15 mouse cellular contexts compared by ENCODE assay signal in the genomic region with DNA sequence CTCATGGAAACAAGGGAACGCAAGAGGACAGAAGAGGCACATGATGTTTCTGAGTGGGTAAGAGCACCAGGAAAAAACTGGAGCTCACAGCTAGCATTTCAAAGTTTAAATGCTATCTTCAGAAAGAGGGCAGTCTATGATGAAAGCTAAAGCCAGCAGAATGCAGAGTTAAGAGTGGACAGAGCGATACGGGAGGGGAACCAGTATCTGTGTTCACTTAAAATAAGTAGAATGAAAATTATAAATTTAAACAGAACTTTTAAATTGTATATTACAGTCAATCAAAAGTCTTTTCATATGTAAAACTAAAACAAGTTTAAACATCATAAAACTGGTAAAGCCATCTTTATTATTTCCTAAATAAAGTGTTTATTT. TPM values are rescaled to one million over a fixed set of nuclear protein-coding genes. Genes with fewer than 3 reads are reported as not detected.
DNase-seq lines count a peak whose midpoint lies in the region; TF ChIP-seq lines count a peak whose summit lies in the region.
"Had no signal": no experiment of that assay in that cellular context is flagged by ENCODE, and none has a peak within 500 bp of the region (broad histone marks: within the 10 kb centered on the region; RNA-seq: fewer than 3 reads in every experiment).

No protein-coding gene starts in this region.

- H3K4me1 ChIP-seq in embryonic facial prominence, embryonic 10.5 days = no peaks in the 10 kb centered on the region

- H3K27me3 ChIP-seq in embryonic facial prominence, embryonic 10.5 days (replicated peaks; ENCODE audit: low read depth, poor library complexity, severe bottlenecking) = no peaks in the 10 kb centered on the region
- H3K27me3 ChIP-seq: CH12.LX, Patski had no signal

- H3K9me3 ChIP-seq in embryonic facial prominence, embryonic 10.5 days = no peaks in the 10 kb centered on the region
- H3K9me3 ChIP-seq: G1E had no signal

- H3K27ac ChIP-seq in layer of hippocampus, adult 2 months = peak overlapping the region; percentile 41
- H3K27ac ChIP-seq in embryonic facial prominence, embryonic 10.5 days (replicated peaks) = no peak overlapping the region

- no peak for TF ChIP-seq CTCF in layer of hippocampus, adult 2 months (conservative IDR thresholded peaks at IDR 0.05)

- peak; percentile 61 for DNase-seq in heart, adult 11 months
- DNase-seq in heart, adult 8-10 months (ENCODE audit: low spot score) = no peak
- DNase-seq in layer of hippocampus, adult 2 months (ENCODE audit: low spot score in 2 of 2) = no peak
- DNase-seq in layer of hippocampus, adult 9-10 months (ENCODE audit: low spot score) = no peak
- DNase-seq in 3T3-L1 (ENCODE audit: low read depth, low spot score) (peak; percentile 69), adipocyte (ENCODE audit: low spot score) (peak; percentile 78)
- no peak for DNase-seq in cerebellum, adult 8-10 months
- no peak for DNase-seq in embryonic facial prominence, embryonic 10.5 days (ENCODE audit: low spot score)
- DNase-seq: adrenal gland, adult 8-10 months; adrenal gland, postnatal 10 days; adrenal gland, postnatal 25 days; B cell, adult 2 months had no signal

- peaks cover 91% of the 10 kb centered on the region for H3K36me3 ChIP-seq in embryonic facial prominence, embryonic 10.5 days (replicated peaks)

- 92% methylated on average over 3 of the region's 3 CpGs for WGBS in embryonic facial prominence, embryonic 10.5 days

- no peak overlapping the region for H3K4me3 ChIP-seq in layer of hippocampus, adult 2 months
- no peak overlapping the region for H3K4me3 ChIP-seq in embryonic facial prominence, embryonic 10.5 days

RNA-seq across cellular contexts. Expression of a gene that starts 28.8 kb away (rescaled TPM):
- 10 to 100 TPM; 13.2 to 18.3 (median 15.0) TPM for total RNA-seq in heart, adult 8-10 months (2022)
- 10 to 100 TPM; 26.7 to 29.7 TPM for total RNA-seq in layer of hippocampus, adult 2 months (2021)
- polyA plus RNA-seq in embryonic facial prominence, embryonic 10.5 days (2016; fragmentation: Nextera tagmentation; extraction: Ambion mirVana) = 35.2 and 41.7 TPM in 2 replicates

Comparison
In these comparisons a context has a peak if more than half of its experiments do, and no peak if none do; other contexts are left out.
1. DNase-seq: peak in heart, adult 11 months (single experiment), 3T3-L1 (single experiment) and adipocyte (single experiment); none in heart, adult 8-10 months (single experiment), layer of hippocampus, adult 2 months (0 of 2), layer of hippocampus, adult 9-10 months (single experiment), cerebellum, adult 8-10 months (single experiment) and embryonic facial prominence, embryonic 10.5 days (single experiment).